Mouse (Mus musculus): Measurements from ENCODE around the gene Gm34653.
"Not testable (repeated sequence)": the region's sequence is repeated elsewhere in the genome, so short reads cannot be mapped to it uniquely, and the experiment has no call there.

Gene Gm34653

GRCm38 (mm10) chr2:34818492-34818891, 14.3 kb upstream of the Gm34653 start:
- DNase-seq: no peak

- peak; percentile 94 to 96 for DNase-seq
These were observed 6.9 kb upstream of the Gm34653 start, which contains the start of gene Fbxw2 for GRCm38 (mm10) chr2:34825827-34826459. TSS of gene Fbxw2 (minus strand) at chr2:34826311.

GRCm38 (mm10) chr2:34826460-34827231, 6.2 kb upstream of the Gm34653 start:
- peak in 1 of 2 experiments; percentile 16 for DNase-seq

- no peak for DNase-seq
These were observed 5.2 kb upstream of the Gm34653 start for GRCm38 (mm10) chr2:34827591-34827990.

- DNase-seq: no peak
These were observed 4.8 kb upstream of the Gm34653 start for GRCm38 (mm10) chr2:34828026-34828425.

- DNase-seq: not testable (repeated sequence)
These were observed 2.7 kb upstream of the Gm34653 start for GRCm38 (mm10) chr2:34830066-34830465.

DNA sequence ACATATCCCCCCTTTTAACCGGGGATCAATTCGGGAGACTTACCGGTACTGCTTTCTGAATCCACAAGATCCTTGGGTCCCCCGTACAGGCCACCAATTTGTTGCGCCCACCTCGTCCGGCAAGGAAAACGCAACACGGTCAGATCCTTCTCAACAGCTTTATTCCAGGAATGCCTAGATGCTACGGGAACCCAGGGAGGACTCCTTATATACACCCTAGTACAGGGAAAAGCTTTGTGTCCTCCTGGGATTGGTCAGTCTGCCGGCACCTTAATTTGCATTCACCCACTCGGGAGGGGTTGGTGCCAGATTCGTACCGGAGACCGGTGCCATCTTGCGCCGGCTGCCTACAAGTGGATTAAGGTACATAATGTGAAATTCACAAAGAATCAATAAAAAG, 817 bp downstream of the Gm34653 start:
- DNase-seq: no peak

GRCm38 (mm10) chr2:34835669-34836068, 2.9 kb downstream of the Gm34653 start:
- no peak for DNase-seq

GRCm38 (mm10) chr2:34840143-34840542, 7.3 kb downstream of the Gm34653 start:
- peak in 1 of 2 experiments; percentile 21 for DNase-seq

- no peak for DNase-seq
These were observed 8.9 kb downstream of the Gm34653 start for GRCm38 (mm10) chr2:34841706-34842105.

DNA sequence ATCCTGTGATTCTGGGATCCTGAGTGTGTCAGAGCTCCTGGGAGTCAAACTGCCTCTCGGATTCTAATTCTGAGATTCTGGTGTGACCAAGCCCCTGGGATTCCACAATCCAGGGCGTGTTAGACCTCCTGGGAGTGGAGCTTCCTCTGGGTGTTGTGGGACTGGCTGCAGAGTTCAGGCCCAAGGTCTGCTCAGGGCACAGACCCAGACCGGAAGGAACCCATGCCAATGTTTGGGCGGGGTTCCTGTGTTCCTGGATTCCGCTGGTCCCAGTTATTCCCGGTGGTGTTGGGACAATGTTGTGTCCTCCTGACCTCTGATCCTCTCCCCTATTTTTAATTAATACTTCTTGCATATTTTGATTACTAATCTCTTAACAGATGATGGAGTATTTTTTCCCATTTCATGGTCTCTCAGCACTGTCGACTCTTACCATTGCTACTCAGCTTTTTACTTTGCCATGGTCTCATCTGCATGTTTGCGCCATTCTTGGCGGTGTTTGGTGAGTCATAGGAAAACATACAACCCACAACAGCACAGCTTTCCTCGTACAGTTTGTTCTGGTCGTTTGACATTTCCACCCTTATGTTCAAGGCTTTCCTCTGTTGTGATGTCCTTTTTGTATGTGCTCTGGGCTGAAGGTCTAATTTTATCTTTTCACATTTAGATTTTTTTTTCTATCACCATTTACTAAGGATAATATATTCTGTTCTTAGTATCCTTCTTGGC, 10.6 kb downstream of the Gm34653 start:
- DNase-seq: peak; percentile 78 to 83

DNA sequence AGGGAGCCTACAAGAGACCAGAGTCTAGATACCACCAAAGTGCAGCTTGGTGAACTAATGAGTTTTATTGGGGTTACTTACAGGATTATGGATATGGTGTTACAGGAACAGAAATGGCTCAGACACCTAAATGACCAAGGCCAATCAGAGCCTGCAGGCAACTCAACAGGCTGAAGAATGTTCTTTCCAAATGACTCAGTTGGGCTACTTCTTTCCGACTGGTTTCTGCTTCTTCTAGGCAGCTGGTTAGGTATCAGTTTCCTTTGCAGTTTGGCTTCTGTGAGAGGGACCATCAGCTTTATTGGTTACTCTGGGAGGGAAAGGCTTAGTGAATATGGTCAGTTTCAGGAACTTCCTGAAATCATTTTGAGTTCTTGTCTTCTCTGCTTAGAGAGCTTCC, 14.9 kb downstream of the Gm34653 start:
- no peak for DNase-seq

DNA sequence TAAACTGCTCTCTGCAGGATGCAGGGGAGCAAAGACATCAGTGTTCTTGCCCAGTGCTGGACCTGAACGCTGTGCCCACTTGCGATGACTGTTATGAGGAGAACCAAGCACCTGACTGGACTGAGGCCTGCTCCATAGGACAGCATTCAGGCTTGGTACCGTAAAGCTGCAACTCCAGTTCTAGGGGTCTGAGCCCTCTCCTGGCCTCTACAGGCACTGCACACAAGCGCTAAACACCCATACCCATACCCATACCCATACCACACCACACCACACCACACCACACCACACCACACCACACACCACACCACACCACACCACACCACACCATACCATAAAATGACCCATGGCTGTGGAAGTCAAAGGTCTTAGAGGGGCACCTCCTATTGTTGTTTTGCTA, 22.5 kb downstream of the Gm34653 start:
- DNase-seq: peak in 1 of 2 experiments; percentile 19

DNA sequence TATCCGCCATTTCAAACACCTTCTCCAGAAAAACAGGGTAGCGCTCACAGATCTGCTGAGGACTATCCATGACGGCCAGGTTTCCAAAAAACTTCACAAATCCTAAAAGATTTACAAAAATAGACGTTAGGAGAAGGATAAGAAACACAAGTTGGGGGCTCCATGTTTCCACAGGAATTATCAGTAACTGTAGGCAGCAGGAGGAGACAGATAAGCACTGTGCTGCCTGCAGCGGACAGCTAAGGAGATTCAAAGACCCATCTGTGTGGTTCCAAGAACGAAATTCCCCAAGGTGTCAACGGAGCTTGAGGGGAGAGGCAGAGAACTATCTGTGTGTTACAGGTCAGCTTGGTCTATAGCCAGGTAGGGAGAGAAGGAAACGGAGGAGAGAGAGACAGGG, 24.9 kb downstream of the Gm34653 start:
- no peak for DNase-seq

GRCm38 (mm10) chr2:34869680-34870079, 36.9 kb downstream of the Gm34653 start:
- DNase-seq: no peak

- peak; percentile 95 to 97 for DNase-seq
These were observed 38.0 kb downstream of the Gm34653 start for GRCm38 (mm10) chr2:34870520-34871474.

- DNase-seq: peak; percentile 86 to 87
These were observed 41.5 kb downstream of the Gm34653 start, which contains the start of gene Cutal for GRCm38 (mm10) chr2:34874271-34874670. TSS of gene Cutal (plus strand) at chr2:34874396.

DNA sequence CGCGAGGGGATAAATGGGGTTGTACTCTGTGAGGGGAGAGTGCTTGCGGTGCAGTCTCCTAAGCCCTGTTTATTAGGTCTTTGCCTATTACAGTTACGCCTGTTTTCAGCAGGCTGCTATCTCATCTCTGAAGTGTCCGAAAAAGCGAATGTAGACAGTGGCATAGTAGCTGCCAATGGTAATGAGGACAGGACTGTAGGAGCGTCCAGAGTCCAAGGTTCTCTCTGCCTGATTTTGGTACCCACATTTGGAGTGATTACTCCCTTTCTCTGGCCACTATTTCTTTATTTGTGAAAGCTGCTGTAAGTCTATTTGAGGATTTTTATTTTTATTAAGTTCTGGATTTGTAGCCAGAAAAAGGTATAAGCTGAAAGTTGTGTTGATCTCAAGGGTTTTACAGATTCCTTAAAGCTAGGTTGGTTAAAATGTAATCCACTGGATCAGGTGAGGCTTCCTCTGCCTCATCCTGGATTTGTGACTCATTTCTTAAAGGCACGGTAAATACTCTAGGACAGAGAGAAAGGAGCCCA, 42.1 kb downstream of the Gm34653 start, which contains the start of gene Psmd5:
Psmd5 (minus strand) TSS at position 153 of the 530 bp plus-strand sequence.
- peak; percentile 55 to 61 for DNase-seq

GRCm38 (mm10) chr2:34880054-34880453, 47.2 kb downstream of the Gm34653 start:
- peak; percentile 58 to 64 for DNase-seq

GRCm38 (mm10) chr2:34882757-34883156, 50.0 kb downstream of the Gm34653 start:
- no peak for DNase-seq

DNA sequence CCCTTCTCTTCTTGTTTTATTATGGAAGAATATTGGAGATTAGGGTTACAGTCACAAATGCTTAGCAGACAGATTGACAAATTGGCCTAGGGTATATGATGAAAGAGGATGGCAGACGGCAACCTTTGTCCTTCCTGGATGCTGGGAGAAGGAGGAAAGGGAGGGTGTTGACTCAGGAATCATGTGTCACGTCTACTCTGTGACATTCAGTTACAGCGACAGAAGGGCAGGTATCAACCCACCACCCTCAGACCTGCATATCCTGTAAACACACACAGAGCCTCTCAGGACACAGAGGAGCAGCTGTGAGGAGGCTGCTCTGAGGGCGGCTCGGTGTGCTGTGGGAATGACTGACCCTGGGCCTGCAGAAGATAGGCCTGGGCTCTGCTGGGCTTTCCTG, 50.4 kb downstream of the Gm34653 start:
- DNase-seq: no peak

- no peak for DNase-seq
These were observed 51.4 kb downstream of the Gm34653 start for GRCm38 (mm10) chr2:34884186-34884585.
